Mouse (Mus musculus) liver, adult 2 months (tissue): ENCODE measurements around the gene Tmem237.

Experiments
- CTCF ChIP-seq: fragments of 200-500 bp; IDR thresholded peaks from 2 replicates; pipeline ENCODE4 v1.5.1; 2011; ENCODE audit warnings: low read depth, low read length, control low read depth
- POLR2A ChIP-seq: fragments of 200-500 bp; IDR thresholded peaks from 2 replicates; pipeline ENCODE4 v1.6.1; 2011; ENCODE audit warnings: low read length, control low read depth; ENCODE audit not compliant: insufficient read depth; ENCODE audit errors: extremely low read depth

DNA sequence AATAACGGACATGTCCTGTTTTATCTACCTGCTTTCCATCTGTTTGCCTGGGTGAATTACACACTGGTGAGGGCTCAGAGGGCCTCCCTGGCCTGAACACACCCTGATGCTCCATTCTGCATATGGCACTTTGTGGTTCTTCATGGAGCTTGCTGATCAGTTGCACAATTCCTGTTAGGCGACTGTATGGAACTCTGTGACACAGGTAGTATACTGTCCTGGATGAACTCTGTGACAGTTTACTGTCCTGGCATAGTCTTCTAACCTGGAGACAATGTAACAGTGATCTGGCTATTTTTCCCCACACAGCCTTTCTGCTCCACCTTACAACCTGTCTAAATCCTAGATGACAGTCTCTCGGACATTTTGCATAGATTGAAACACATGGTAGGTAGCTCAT lies 38.9 kb upstream of the Tmem237 start:
- TF ChIP-seq CTCF = no peak
- no peak for TF ChIP-seq POLR2A
